Comparison of ENCODE assay signal across 8 mouse cellular contexts in genomic region chr4:46138287-46139222, GRCm38 (mm10). TPM values are rescaled to one million over a fixed set of nuclear protein-coding genes. Genes with fewer than 3 reads are reported as not detected.
DNase-seq lines count a peak whose midpoint lies in the region; ATAC-seq and TF ChIP-seq lines count a peak whose summit lies in the region.

TSS of gene Ncbp1 (plus strand) at chr4:46138613.
TSS of gene Tstd2 (minus strand) at chr4:46138694.

- H3K36me3 ChIP-seq in hindbrain, embryonic 13.5 days, result peaks cover 20% of the 10 kb centered on the region

- no peak for TF ChIP-seq CTCF in Patski (IDR thresholded peaks at IDR 0.05)

- H3K27me3 ChIP-seq in Patski, result no peaks in the 10 kb centered on the region
- H3K27me3 ChIP-seq in hindbrain, embryonic 13.5 days, result no peaks in the 10 kb centered on the region

- CTCF ChIA-PET in Patski (lab: Charles Lee), result interaction anchor here (1.2 kb wide), 1 partner anchor 9 kb away, joined by 3 read pairs; no protein-coding TSS in a partner anchor

- no peaks in the 10 kb centered on the region for H3K9me3 ChIP-seq in hindbrain, embryonic 13.5 days

- DNase-seq in Patski (ENCODE audit: low read depth, low spot score), result peak; percentile 27
- peak; percentile 94 to 95 for DNase-seq in cerebellum, postnatal 14 days
- peak; percentile 83 to 87 for DNase-seq in frontal cortex, postnatal 14 days (ENCODE audit: low spot score in 2 of 2)
- peak; percentile 89 to 96 for DNase-seq in layer of hippocampus, postnatal 25 days (ENCODE audit: extremely low spot score in 1 of 2, low spot score in 1 of 2)
- peak; percentile 89 for DNase-seq in lung, postnatal 25 days (ENCODE audit: low spot score)
- peak; percentile 93 for DNase-seq in retina, embryonic 14.5 days (ENCODE audit: low spot score)
- DNase-seq in thymus, postnatal 4 days, result peak; percentile 95

- H3K27ac ChIP-seq in hindbrain, embryonic 13.5 days, result peak within 1 kb of the TSS; percentile 97

- peak within 1 kb of the TSS; percentile 97 for H3K4me3 ChIP-seq in hindbrain, embryonic 13.5 days

- peak; percentile 88 for ATAC-seq in Patski
- ATAC-seq in hindbrain, embryonic 13.5 days (ENCODE audit: low FRiP score), result peak; percentile 91

- in situ Hi-C loops in Patski (cut with MboI; ENCODE audit: low pct_unique_long_range_greater_than_20kb), result no loop called here

- under 1% methylated on average over 90 of the region's 90 CpGs for WGBS in hindbrain, embryonic 13.5 days

- H3K9ac ChIP-seq in hindbrain, embryonic 13.5 days, result peak within 1 kb of the TSS; percentile 98

- H3K4me1 ChIP-seq in hindbrain, embryonic 13.5 days (replicated peaks), result peaks cover 33% of the 10 kb centered on the region

- peak within 1 kb of the TSS; percentile 87 for H3K4me2 ChIP-seq in hindbrain, embryonic 13.5 days

- POLR2A ChIA-PET in Patski (lab: Charles Lee), result interaction anchor here (2.4 kb wide), 1 partner anchor 10 kb away, joined by 11 read pairs; no protein-coding TSS in a partner anchor

RNA-seq across cellular contexts. Expression of gene Ncbp1, which starts in this region (rescaled TPM):
- 51.0 TPM for polyA plus RNA-seq in Patski (2021)
- 87.5 and 91.0 TPM in 2 replicates for polyA plus RNA-seq in hindbrain, embryonic 13.5 days (2015; fragmentation: Nextera tagmentation; extraction: Ambion mirVana)
- 10 to 100 TPM; 51.4 to 60.4 TPM for total RNA-seq in layer of hippocampus, postnatal 25 days (2021)

RNA-seq across cellular contexts. Expression of gene Tstd2, which starts in this region (rescaled TPM):
- 17.9 TPM for polyA plus RNA-seq in Patski (2021)
- polyA plus RNA-seq in hindbrain, embryonic 13.5 days (2015; fragmentation: Nextera tagmentation; extraction: Ambion mirVana), result 37.7 and 42.0 TPM in 2 replicates
- total RNA-seq in layer of hippocampus, postnatal 25 days (2021), result 10 to 100 TPM; 19.0 to 22.0 TPM

Comparison
In these comparisons a context has a peak if more than half of its experiments do, and no peak if none do; other contexts are left out.
1. Peak in every context shown above with its lines: DNase-seq, ATAC-seq, H3K4me3 ChIP-seq and H3K27ac ChIP-seq.
2. DNase-seq: peak in every context shown above with its lines; median percentile 95 in thymus, postnatal 4 days; 94 in cerebellum, postnatal 14 days; 93 in retina, embryonic 14.5 days; 92 in layer of hippocampus, postnatal 25 days; 89 in lung, postnatal 25 days; 85 in frontal cortex, postnatal 14 days; 27 in Patski.